Mouse (Mus musculus) macrophage (primary cell): Measurements from ENCODE around the gene Tmbim6. TPM values are rescaled to one million over a fixed set of nuclear protein-coding genes. Genes with fewer than 3 reads are reported as not detected.

Source experiments
- H3K27ac ChIP-seq: fragments of 350-480 bp; formaldehyde crosslinking; 2 replicates; pipeline ENCODE4 v1.9.0; 2021
- H3K36me3 ChIP-seq: fragments of 350-480 bp; formaldehyde crosslinking; 2 replicates; pipeline ENCODE4 v1.9.0; 2021; ENCODE audit errors: inconsistent target
- H3K4me3 ChIP-seq: fragments of 350-480 bp; formaldehyde crosslinking; 2 replicates; pipeline ENCODE4 v1.9.0; 2021; ENCODE audit errors: inconsistent target
- H3K79me2 ChIP-seq: fragments of 350-480 bp; formaldehyde crosslinking; 2 replicates; pipeline ENCODE4 v1.9.0; 2021; ENCODE audit errors: inconsistent target
- WGBS: methylation state at CpG from one replicate; pipeline ENCODE4 v1.1.7; 2026; ENCODE audit warnings: inconsistent platforms; ENCODE audit not compliant: missing documents; 5-methylcytosine and 5-hydroxymethylcytosine counted together
- polyA plus RNA-seq: library from polyadenylated mRNA; stranded (reverse); fragments of 250-400 nt; gene quantifications from 3 replicates; pipeline ENCODE4 v1.2.4, GENCODE M21; 2018; ENCODE audit warnings: inconsistent platforms

The Tmbim6 gene
- polyA plus RNA-seq, 1 experiment from 2014 or later: 449 TPM

DNA sequence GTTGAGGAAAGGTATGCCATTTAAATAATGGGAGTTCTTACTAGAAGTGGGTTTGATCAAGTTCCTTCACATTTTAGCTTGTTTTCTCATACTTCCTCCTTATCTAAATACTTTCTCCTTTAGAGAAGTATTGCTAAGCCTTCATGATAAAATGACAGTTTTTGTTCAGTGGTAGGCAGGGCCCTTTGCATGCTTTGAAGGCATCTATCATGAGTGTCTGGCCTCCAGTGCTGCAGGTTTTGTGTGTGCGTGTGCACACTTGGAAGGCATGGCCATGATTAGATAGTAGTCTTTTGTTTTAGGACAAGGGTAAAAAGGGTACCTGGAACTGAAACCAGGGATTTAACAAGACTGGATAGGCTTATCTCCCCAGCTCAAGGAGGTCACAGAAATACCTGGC lies 3.8 kb downstream of the Tmbim6 start:
- no peak overlapping the region for H3K4me3 ChIP-seq
- WGBS: 33% methylated on average over 1 of the region's 1 CpGs
- H3K27ac ChIP-seq: peak overlapping the region; percentile 25

DNA sequence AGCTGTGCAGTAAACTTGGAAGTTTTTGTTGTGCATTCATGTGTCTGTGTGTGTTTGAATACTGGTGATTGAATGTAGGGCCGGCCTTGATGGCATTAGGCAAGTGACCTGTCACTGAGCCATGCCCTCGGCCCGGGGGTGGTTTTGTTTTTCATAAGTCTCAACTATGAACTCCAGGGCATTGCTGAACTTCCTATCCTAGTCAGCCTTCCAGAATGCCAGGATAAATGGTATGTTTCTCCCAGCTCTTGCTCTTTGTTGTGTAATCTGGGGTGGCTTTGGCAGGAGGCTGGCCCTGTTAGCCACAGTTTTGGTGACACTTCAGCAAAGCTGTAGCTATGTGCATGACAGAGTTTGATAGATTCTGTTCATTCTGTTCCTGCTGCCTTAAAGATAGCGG lies 4.2 kb downstream of the Tmbim6 start:
- peaks cover 12% of the 10 kb centered on the region for H3K36me3 ChIP-seq
- WGBS: 41% methylated on average over 4 of the region's 4 CpGs
- H3K27ac ChIP-seq: peak overlapping the region; percentile 25; the same call in 1 of the 2 replicates
- H3K79me2 ChIP-seq: peaks cover 90% of the 10 kb centered on the region
- H3K4me3 ChIP-seq: no peak overlapping the region

More for the DNA sequence above, 3.8 kb downstream of the Tmbim6 start:
- Histone ChIP-seq H3K79me2 (peaks cover 86% of the 10 kb centered on the region), H3K36me3 (peaks cover 8% of the 10 kb centered on the region)

DNA sequence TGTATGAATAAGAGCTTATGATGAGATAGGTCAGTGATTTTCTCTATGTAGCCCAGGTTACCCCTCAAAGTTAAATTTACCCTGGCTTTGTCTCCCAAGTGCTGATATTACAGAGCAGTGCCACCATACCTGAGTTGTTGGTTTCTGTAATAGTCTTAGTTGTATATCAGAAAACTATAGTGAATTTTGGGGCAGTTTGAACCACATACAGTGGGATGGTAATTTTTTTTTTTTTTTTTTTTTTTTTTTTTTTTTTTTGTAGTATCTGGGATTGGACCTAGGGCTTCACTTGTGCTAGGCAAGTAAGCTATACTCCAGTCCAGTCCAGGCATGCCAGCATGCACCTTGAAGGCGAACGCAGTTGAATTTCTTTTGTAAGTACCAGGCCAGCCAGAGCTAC lies 4.9 kb downstream of the Tmbim6 start:
- Histone ChIP-seq H3K4me3 (no peak overlapping the region), H3K79me2 (peaks cover 98% of the 10 kb centered on the region), H3K36me3 (peaks cover 19% of the 10 kb centered on the region), H3K27ac (no peak overlapping the region)
- WGBS: 90% methylated on average over 2 of the region's 2 CpGs

DNA sequence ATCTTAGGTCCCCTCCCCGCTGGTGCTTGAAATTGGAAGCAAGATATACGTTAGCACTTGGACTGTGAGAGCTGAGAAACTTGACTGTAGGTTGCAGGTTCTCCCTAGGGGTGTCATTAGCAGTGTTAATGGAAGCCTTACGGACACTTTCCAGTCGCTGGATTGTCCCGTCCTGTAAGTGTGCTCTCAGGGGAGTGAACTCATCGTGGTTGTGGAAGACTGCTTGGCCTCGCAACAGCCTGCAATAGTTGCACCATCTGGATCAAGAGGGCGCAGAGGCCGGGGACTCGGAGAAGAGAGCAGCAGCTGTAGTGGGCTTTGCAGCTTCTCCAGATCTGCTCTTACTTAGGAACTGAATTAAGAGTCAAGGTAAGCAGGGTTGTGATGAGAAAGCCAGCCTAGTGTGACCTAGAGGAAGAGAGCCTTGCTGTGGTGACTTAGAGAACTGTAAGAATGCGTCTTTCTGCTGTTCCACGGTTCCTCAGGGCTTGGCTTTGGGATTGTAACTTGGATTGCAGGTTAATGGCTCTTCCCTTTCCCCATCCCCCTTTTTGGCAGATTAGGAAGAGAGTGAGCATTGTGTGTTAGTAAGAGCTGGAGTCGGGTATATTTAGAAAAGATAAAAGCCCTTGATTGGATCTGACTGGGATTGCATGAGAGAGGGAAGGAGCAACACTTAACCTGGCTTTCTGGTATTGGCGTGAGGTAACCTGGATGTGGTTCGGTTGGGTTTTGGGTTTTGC lies 7.0 kb downstream of the Tmbim6 start:
- 69% methylated on average over 14 of the region's 15 CpGs for WGBS
- Histone ChIP-seq H3K36me3 (peaks cover 39% of the 10 kb centered on the region), H3K27ac (0 out of 2 replicates have a peak overlapping the region, but pooled peaks have one; percentile 10), H3K79me2 (peaks cover 100% of the 10 kb centered on the region), H3K4me3 (no peak overlapping the region)

DNA sequence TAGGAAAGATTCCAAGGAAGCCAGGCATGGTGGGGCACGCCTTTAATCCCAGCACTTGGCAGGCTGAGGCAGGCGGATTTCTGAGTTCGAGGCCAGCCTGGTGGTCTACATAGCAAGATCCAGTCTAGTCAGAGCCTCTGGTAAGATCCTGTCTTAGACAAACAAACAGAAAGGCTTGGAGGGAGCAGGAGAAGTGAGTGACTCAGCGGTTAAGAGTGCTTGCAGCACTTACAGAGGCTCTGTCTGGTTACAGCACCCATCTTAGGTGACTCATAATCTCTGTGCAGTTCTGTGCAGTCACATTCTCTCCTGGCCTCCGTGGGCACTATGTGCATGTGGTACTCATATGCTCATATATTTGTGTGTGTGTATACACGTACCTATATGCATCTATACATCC lies 7.9 kb downstream of the Tmbim6 start:
- 67% methylated on average over 6 of the region's 6 CpGs for WGBS
- Histone ChIP-seq H3K36me3 (peaks cover 49% of the 10 kb centered on the region), H3K4me3 (no peak overlapping the region), H3K27ac (no peak overlapping the region), H3K79me2 (peaks cover 100% of the 10 kb centered on the region)

DNA sequence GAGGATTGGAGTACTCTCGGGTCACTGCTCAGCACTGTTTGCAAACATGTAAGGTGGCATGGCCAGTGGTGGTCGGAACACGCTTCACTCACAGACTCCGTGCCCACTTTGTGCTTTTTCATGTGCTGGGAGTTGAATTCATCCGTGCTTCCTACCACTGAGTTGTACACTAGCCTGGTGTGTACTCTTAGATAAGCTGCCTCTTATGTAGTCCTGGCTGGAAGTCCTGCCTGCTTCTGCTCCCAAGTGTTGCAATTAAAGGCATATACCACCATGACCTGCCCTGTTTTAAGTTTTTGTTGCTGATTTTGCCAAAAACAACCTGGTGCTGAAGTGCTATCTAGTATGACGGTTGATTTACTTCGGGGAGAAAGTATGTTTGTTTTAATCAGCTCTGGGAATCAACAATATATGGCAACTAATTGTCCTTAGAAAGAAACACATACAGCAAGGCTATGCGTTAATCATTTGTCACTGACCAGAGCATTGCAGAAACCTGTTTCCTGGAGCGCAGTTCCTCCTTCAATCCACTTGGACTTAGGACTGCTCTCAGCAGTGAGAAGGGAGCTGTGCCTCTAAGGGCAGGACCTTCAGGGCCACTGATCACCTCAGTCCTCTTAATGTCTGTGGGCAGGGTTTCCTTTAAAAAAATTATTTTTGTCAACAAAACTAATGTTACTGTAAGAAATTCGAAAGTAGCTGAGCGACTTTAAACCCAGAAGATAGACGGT lies 10.6 kb downstream of the Tmbim6 start:
- H3K36me3 ChIP-seq: peaks cover 76% of the 10 kb centered on the region
- peaks cover 91% of the 10 kb centered on the region for H3K79me2 ChIP-seq
- H3K4me3 ChIP-seq: no peak overlapping the region
- 90% methylated on average over 12 of the region's 12 CpGs for WGBS
- H3K27ac ChIP-seq: no peak overlapping the region

DNA sequence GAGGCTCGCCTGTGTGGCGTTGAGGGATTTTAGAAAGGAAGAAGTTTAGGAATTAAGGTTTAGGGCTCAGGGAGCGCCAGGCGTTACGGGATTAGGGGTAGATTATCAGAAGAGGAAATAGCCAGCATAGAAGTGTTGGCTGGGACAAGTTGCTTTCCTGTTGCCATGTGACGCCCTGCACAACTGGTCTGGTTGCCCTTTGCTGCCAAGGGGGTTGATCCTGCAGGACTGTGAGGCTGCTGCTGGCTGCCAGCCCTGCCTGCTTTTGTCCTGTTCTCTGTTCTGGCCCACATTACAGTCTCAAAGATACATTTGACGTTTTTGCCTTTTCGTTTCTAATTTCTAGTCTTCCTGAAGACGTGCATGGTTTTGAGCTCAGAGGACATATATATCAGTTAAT lies 12.5 kb downstream of the Tmbim6 start:
- peaks cover 93% of the 10 kb centered on the region for H3K36me3 ChIP-seq
- peaks cover 73% of the 10 kb centered on the region for H3K79me2 ChIP-seq
- 91% methylated on average over 9 of the region's 9 CpGs for WGBS
- no peak overlapping the region for H3K4me3 ChIP-seq
- H3K27ac ChIP-seq: no peak overlapping the region

DNA sequence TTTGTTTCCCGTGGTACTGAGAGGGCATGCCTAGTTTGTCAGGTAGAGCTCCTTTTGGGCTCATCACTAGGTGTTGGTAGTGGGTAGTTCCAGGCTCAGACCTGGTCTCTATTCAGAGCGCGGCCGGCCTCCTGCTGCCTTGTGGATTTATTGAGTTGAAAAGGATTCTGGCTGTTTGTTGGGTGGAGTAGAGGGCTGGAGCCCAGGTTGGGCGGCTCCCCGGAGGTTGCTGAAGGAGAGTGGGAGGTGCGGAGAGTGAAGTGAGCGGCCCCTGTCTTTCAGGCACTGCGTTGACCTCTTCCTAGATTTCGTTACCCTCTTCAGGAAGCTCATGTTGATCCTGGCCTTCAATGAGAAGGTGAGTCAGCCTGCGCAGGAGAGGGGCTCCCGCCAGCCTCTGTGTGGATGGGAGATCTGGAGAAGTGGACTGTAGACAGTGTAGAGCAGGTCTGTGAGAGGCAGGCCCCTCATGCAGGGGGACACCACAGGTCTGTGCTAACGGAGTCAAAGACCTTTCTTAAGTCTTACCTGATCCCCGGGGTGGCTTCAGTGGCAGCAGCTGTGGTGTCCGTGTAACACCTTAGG lies 14.4 kb downstream of the Tmbim6 start:
- peaks cover 79% of the 10 kb centered on the region for H3K36me3 ChIP-seq
- H3K79me2 ChIP-seq: peaks cover 53% of the 10 kb centered on the region
- H3K4me3 ChIP-seq: no peak overlapping the region
- 95% methylated on average over 15 of the region's 15 CpGs for WGBS
- H3K27ac ChIP-seq: no peak overlapping the region

DNA sequence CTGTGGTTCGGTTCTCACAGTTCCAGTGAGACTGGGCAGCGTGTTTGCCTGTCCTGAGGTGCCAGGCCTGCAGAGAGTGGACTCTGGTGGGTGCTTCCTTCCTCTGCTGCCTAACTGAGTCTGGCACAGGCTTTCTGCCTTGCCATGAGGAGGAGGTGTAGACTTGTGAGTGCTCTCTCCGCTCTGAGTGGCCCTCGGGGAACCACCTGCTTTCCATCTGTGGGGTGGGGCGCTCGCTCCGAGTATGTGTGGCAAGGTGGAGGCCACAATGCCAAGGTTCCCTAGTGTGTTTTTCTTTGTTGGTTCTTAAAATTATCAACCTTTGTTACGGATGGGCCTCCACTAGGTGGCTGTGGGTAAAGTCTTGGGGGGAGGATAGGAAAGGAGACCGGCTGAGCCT lies 16.2 kb downstream of the Tmbim6 start:
- WGBS: 94% methylated on average over 9 of the region's 9 CpGs
- Histone ChIP-seq H3K36me3 (peaks cover 62% of the 10 kb centered on the region), H3K4me3 (no peak overlapping the region), H3K27ac (no peak overlapping the region), H3K79me2 (peaks cover 36% of the 10 kb centered on the region)

DNA sequence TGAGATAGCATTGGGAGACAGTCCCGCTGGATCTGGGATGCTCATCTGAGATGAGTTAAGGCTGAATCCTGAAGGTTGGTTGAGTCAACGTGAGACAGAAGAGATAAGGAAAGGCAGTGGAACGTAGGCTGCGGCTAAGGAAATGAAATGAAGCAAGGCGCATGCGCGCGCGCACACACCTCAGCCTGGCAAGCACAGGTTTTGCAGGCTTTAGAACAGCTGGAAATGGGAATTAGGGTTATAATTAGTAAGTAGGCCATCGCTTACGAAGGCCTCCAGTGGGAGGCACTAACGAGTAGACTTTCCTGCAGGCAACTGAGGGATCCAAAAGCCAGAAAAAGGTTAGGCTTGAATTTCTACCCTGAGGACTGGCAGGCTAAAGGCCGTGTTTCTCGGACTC lies 19.1 kb downstream of the Tmbim6 start:
- H3K27ac ChIP-seq: no peak overlapping the region
- peaks cover 33% of the 10 kb centered on the region for H3K36me3 ChIP-seq
- 83% methylated on average over 14 of the region's 14 CpGs for WGBS

DNA sequence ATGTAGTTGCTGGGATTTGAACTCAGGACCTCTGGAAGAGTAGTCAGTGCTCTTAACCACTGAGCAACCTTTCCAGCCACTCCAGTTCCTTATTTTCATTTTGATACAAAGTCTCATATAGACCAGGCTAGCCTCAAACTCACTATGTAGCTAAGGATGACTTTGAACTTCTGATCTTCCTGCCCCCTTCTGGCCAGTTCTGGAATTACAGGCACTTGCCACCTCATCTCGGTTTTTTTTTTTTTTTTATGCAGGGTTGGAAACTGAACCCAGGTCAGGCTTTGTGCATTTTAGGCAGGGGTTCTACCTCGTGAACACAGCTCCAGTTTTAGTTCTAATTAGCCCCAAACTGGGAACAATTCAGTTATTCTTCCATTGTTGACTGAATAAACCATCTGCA lies 23.1 kb downstream of the Tmbim6 start:
- 7% methylated on average over 2 of the region's 2 CpGs for WGBS
- H3K36me3 ChIP-seq: no peaks in the 10 kb centered on the region
- no peak overlapping the region for H3K4me3 ChIP-seq
- no peak overlapping the region for H3K27ac ChIP-seq
- H3K79me2 ChIP-seq: no peaks in the 10 kb centered on the region

More for the DNA sequence above, 19.1 kb downstream of the Tmbim6 start:
- Histone ChIP-seq H3K79me2 (peaks cover 7% of the 10 kb centered on the region; the same call in 1 of the 2 replicates), H3K4me3 (no peak overlapping the region)

DNA sequence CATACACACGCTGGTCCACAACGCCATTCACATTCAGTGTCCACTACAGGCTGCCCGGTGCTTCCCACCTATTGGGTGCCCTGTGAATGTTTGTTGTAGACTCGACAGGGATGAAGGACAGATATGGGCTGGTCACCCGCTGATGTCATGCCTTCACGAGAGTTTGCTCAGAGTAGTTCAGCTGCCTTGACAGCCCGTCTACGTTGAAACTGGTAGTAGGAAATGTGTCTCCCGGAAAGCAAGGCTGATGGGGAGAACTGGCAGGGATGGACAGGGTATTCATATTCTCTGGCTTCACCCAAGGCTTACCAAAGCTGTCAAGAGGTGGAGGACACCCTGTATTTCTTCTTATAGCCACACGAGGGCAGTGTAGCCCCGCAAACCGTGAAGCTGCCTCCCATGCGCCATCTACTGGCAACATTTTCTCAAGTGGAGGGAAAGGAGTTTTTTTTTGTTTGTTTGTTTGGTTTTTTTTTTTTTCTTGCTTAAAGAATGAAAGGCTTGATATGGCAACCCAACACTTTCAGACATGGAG lies 23.7 kb downstream of the Tmbim6 start:
- H3K27ac ChIP-seq: no peak overlapping the region
- H3K4me3 ChIP-seq: no peak overlapping the region
- H3K79me2 ChIP-seq: no peaks in the 10 kb centered on the region
- no peaks in the 10 kb centered on the region for H3K36me3 ChIP-seq
- WGBS: 11% methylated on average over 10 of the region's 13 CpGs

DNA sequence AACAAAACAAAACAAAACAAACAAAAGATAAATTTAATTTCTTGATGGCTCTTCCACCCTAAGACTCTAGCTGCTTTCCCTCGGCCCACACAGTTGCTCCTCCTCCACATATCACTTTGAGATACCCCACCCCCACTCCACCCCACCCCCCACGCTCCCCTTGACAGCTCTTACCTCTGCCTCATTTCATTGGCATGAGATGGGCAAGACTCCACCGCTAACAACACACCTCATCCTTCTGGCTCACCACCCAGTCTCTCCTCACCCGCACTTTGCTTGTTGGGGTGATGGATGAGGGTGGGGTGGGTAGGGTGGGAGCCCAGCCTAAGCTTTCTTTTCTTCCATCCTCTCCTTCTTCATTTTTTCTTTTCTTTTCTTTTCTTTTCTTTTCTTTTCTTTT lies 24.3 kb downstream of the Tmbim6 start:
- no peak overlapping the region for H3K4me3 ChIP-seq
- H3K27ac ChIP-seq: no peak overlapping the region
- WGBS: 34% methylated on average over 4 of the region's 4 CpGs
- no peaks in the 10 kb centered on the region for H3K36me3 ChIP-seq
- H3K79me2 ChIP-seq: no peaks in the 10 kb centered on the region

DNA sequence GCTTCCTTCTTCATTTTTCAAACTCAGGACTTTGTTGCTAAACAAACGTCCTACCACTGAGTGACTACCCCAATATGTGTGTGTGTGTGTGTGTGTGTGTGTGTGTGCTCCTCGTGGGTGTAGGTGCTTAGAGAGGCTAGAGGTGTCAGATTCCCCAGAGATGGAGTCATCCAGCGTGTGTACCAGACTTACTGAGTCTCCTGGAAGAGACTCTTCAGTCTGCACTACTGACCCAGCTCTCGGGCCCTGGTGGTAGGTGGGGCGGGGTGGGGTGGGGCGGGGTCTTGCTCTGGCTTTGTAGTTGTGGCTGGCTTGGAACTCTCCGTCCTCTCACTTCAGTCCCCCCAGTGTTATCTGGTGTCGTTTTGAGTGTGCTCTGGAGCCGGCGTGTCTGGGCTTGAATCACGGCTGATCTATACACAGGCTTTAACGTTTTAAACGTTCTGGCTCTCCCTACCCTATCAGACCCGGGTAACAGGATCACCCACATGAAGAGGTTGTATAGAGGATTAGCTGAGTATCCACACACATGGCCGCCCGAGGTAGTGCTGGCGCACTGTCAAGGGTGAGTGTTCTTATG lies 25.1 kb downstream of the Tmbim6 start:
- no peaks in the 10 kb centered on the region for H3K79me2 ChIP-seq
- no peak overlapping the region for H3K27ac ChIP-seq
- no peak overlapping the region for H3K4me3 ChIP-seq
- H3K36me3 ChIP-seq: no peaks in the 10 kb centered on the region
- WGBS: 79% methylated on average over 15 of the region's 17 CpGs
